Mouse (Mus musculus) ES-Bruce4 (cell line): ENCODE measurements around the gene Foxp2.

ENCODE experiments used
- CTCF ChIP-seq: IDR thresholded peaks from one replicate; pipeline ENCODE4 v1.8.1; 2011; ENCODE audit warnings: low read depth, low read length
- EP300 ChIP-seq: IDR thresholded peaks from 2 replicates; pipeline ENCODE4 v1.6.1; 2011; ENCODE audit warnings: low read depth, low read length; ENCODE audit not compliant: insufficient read depth
- POLR2A ChIP-seq: IDR thresholded peaks from one replicate; pipeline ENCODE4 v1.8.1; 2011; ENCODE audit warnings: low read length; ENCODE audit not compliant: insufficient read depth

DNA sequence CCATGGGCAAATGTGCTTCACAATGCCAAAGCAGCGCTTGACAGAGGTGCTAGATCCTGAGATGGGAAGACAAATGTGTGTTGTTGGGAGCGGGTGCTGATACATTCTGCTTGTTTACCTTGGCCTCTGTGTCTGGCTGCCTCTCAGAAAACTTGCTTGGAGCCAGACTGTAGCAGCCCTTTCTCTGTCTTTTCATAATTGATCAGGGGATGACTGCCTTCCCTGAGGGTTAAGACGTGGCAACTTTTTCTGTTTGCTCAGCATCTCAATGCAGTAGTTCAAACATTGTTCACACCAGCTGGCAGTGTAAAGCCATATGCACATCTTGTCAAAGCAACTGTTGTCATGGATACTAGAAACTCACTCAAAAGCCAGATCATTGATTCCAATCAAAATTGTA is 384.1 kb downstream of the Foxp2 start:
- TF ChIP-seq CTCF (no peak), POLR2A (no peak), EP300 (no peak)
